Mouse (Mus musculus) embryonic facial prominence, embryonic 13.5 days (tissue): ENCODE results near the gene Commd7. TPM values are rescaled to one million over a fixed set of nuclear protein-coding genes. Genes with fewer than 3 reads are reported as not detected.

Experiments
- ATAC-seq: fragments of 200-750 bp; cut with Nextera tagmentation; 2 replicates; pipeline ENCODE4 v1.8.0; 2017; ENCODE audit warnings: low read depth; ENCODE audit not compliant: insufficient number of reproducible peaks, insufficient read depth, low FRiP score, low TSS enrichment
- H3K27ac ChIP-seq: fragments of 300-500 bp; sonication (generic); 2 replicates; pipeline ENCODE4 v1.5.1; 2015; ENCODE audit warnings: moderate library complexity, mild to moderate bottlenecking, inconsistent platforms
- H3K27me3 ChIP-seq: fragments of 300-500 bp; sonication (generic); 2 replicates; pipeline ENCODE4 v1.6.1; 2015; ENCODE audit warnings: mild to moderate bottlenecking, inconsistent platforms
- H3K36me3 ChIP-seq: fragments of 300-500 bp; sonication (generic); 2 replicates; pipeline ENCODE4 v1.6.1; 2015; ENCODE audit warnings: mild to moderate bottlenecking, inconsistent platforms
- H3K4me1 ChIP-seq: fragments of 300-500 bp; sonication (generic); 2 replicates; pipeline ENCODE4 v1.6.1; 2015; ENCODE audit warnings: inconsistent platforms
- H3K4me2 ChIP-seq: fragments of 300-500 bp; sonication (generic); 2 replicates; pipeline ENCODE4 v1.6.1; 2015; ENCODE audit warnings: moderate library complexity, mild to moderate bottlenecking, inconsistent platforms
- H3K4me3 ChIP-seq: fragments of 300-500 bp; sonication (generic); 2 replicates; pipeline ENCODE4 v1.5.1; 2015; ENCODE audit warnings: mild to moderate bottlenecking, inconsistent platforms
- H3K9ac ChIP-seq: fragments of 300-500 bp; sonication (generic); 2 replicates; pipeline ENCODE4 v1.6.1; 2015; ENCODE audit warnings: mild to moderate bottlenecking, inconsistent platforms
- H3K9me3 ChIP-seq: fragments of 300-500 bp; sonication (generic); 2 replicates; pipeline ENCODE4 v1.6.1; 2016; ENCODE audit warnings: inconsistent platforms
- WGBS: fragments of 180-500 bp; shearing (Covaris S2); methylation state at CpG from one replicate; pipeline ENCODE4 v1.1.7; 2015; ENCODE audit warnings: mixed read lengths; 5-methylcytosine and 5-hydroxymethylcytosine counted together
- polyA plus RNA-seq: library from polyadenylated mRNA; unstranded; fragments of >200 nt; fragmentation: Nextera tagmentation; extraction: Ambion mirVana; gene quantifications from 2 replicates; pipeline ENCODE4 v1.2.1, GENCODE M21; 2015

Gene Commd7
- polyA plus RNA-seq, 1 experiment from 2014 or later = 82.1 TPM

- Histone ChIP-seq H3K4me1 (no peaks in the 10 kb centered on the region), H3K4me2 (no peak overlapping the region), H3K9ac (no peak overlapping the region), H3K4me3 (no peak overlapping the region), H3K36me3 (no peaks in the 10 kb centered on the region), H3K9me3 (no peaks in the 10 kb centered on the region), H3K27me3 (no peaks in the 10 kb centered on the region), H3K27ac (no peak overlapping the region)
- 61% methylated on average over 16 of the region's 16 CpGs for WGBS
- ATAC-seq = no peak
Observed at GRCm38 (mm10) chr2:153600667-153601648, 31.6 kb downstream of the Commd7 start.

DNA sequence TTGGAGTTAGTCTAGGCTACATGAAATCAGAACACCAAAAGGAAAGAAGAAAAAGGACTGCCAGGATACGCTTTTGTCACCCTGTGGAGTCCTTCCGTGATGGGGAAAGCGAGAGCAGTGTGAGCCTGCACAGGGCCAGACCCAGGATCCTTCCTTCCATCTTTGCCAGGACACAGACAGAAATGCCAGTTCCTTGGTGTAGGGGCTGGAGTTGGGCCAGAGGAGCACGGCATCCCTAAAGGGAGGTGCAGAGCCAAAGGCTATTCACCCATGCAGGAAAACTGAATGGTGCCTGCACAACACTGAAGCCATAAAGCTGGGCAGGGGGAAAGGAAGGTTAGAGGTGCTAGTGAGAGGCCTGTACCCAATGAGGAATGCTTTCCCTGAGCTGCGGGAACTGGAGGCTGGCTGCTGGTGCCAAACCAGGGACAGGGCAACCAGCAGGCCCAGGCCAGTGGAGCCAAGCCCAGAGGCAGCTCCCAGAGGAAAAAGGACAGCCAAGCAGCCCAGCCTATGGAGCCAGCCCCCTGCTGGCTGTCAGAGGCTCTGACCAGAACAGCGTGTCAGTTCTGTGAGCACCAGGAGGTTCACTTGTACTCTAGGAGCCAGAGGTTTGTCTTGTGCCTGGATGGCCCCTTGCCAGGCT, 32.4 kb downstream of the Commd7 start:
- no peak overlapping the region for H3K4me2 ChIP-seq
- ATAC-seq = no peak
- H3K36me3 ChIP-seq = no peaks in the 10 kb centered on the region
- H3K9ac ChIP-seq = no peak overlapping the region
- no peak overlapping the region for H3K27ac ChIP-seq
- no peaks in the 10 kb centered on the region for H3K9me3 ChIP-seq
- H3K27me3 ChIP-seq = no peaks in the 10 kb centered on the region
- 61% methylated on average over 6 of the region's 6 CpGs for WGBS
- no peaks in the 10 kb centered on the region for H3K4me1 ChIP-seq
- H3K4me3 ChIP-seq = no peak overlapping the region

DNA sequence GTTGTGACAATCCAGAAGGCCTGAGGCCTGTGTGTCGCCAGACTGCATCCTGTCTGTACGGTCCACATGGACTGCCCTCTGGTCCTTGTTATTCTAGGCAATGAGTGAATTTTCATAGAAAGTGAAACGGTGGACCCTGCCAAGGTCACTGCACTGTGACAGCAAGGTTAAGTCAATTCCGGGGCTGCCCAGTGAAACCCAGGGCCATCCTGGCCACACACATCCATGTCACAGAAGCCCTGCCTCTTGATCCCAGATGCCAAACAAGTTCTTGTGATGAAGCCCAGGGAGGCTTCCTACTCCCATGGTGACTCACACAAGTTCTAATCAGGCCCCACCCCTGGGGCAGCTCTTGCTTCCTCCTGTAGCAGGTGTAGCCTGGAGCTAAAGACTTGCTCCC, 35.0 kb downstream of the Commd7 start:
- Histone ChIP-seq H3K9ac (no peak overlapping the region), H3K4me2 (no peak overlapping the region), H3K27ac (no peak overlapping the region), H3K36me3 (no peaks in the 10 kb centered on the region), H3K4me3 (no peak overlapping the region), H3K27me3 (no peaks in the 10 kb centered on the region), H3K9me3 (no peaks in the 10 kb centered on the region), H3K4me1 (0 out of 2 replicates have a peak, but pooled peaks cover 4% of the 10 kb centered on the region)
- WGBS = 73% methylated on average over 4 of the region's 4 CpGs
- ATAC-seq = 0 out of 2 replicates have a peak, but pooled peaks have one; percentile 6

DNA sequence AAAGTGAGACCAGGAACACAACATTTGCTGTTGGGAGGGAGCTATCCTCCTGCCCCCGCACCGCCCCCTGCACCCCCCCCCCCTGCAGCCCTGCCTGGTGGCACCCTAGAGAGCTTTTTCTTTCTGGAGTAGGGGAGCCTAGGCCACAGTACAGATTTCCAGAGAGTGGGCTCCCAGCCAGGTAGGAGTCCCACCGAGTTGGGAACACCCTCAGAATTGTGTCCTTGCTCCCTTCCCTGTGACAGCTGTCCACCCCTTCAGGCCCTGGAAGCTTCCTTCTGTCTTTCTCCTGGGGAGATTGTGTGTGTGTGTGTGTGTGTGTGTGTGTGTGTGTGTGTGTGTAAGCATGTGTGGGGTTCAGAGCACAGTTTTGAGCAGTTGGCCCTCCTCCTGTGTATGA, 35.6 kb downstream of the Commd7 start:
- Histone ChIP-seq H3K9ac (no peak overlapping the region), H3K27me3 (no peaks in the 10 kb centered on the region)
- WGBS = 70% methylated on average over 3 of the region's 3 CpGs

DNA sequence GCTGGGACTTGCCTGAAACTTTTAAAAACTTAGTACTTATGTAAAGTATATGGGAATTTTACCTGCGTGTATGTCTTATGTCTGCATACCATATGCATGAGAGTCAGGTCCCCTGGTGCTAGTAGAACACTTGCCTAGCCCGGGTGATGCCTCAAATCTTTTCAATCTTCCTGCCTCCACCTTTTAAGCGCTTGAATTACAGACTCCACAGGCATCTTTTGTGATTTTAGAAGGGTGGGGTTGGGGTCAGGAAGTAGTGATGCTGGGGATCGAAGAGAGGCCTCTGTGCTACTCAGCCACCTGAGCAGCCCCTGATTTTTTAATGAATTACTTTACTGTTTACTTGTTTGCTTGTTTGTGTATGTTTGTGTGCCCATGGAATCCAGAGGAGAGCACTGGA, 37.6 kb downstream of the Commd7 start:
- no peak overlapping the region for H3K9ac ChIP-seq
- no peak overlapping the region for H3K27ac ChIP-seq
- 45% methylated on average over 4 of the region's 4 CpGs for WGBS
- H3K4me1 ChIP-seq = 0 out of 2 replicates have a peak, but pooled peaks cover 4% of the 10 kb centered on the region
- no peaks in the 10 kb centered on the region for H3K36me3 ChIP-seq
- ATAC-seq = no peak
- no peak overlapping the region for H3K4me2 ChIP-seq
- no peaks in the 10 kb centered on the region for H3K27me3 ChIP-seq
- no peak overlapping the region for H3K4me3 ChIP-seq
- no peaks in the 10 kb centered on the region for H3K9me3 ChIP-seq

More for the DNA sequence above, 35.6 kb downstream of the Commd7 start:
- no peak overlapping the region for H3K4me3 ChIP-seq
- no peak overlapping the region for H3K4me2 ChIP-seq
- no peak overlapping the region for H3K27ac ChIP-seq
- no peak for ATAC-seq
- 0 out of 2 replicates have a peak, but pooled peaks cover 4% of the 10 kb centered on the region for H3K4me1 ChIP-seq
- H3K9me3 ChIP-seq = no peaks in the 10 kb centered on the region
- no peaks in the 10 kb centered on the region for H3K36me3 ChIP-seq

- no peak overlapping the region for H3K4me3 ChIP-seq
- H3K27me3 ChIP-seq = no peaks in the 10 kb centered on the region
- H3K9me3 ChIP-seq = no peaks in the 10 kb centered on the region
- ATAC-seq = no peak
- H3K4me1 ChIP-seq = 0 out of 2 replicates have a peak, but pooled peaks cover 4% of the 10 kb centered on the region
- H3K9ac ChIP-seq = no peak overlapping the region
- no peak overlapping the region for H3K4me2 ChIP-seq
- no peak overlapping the region for H3K27ac ChIP-seq
- WGBS = 46% methylated on average over 9 of the region's 9 CpGs
- H3K36me3 ChIP-seq = no peaks in the 10 kb centered on the region
Observed at GRCm38 (mm10) chr2:153593186-153593585, 39.4 kb downstream of the Commd7 start.

GRCm38 (mm10) chr2:153592056-153593014, 40.2 kb downstream of the Commd7 start:
- no peak overlapping the region for H3K9ac ChIP-seq
- H3K27ac ChIP-seq = no peak overlapping the region
- no peak overlapping the region for H3K4me2 ChIP-seq
- H3K4me3 ChIP-seq = no peak overlapping the region
- ATAC-seq = no peak
- H3K9me3 ChIP-seq = no peaks in the 10 kb centered on the region
- H3K36me3 ChIP-seq = no peaks in the 10 kb centered on the region
- H3K4me1 ChIP-seq = 0 out of 2 replicates have a peak, but pooled peaks cover 4% of the 10 kb centered on the region
- H3K27me3 ChIP-seq = no peaks in the 10 kb centered on the region
- 73% methylated on average over 8 of the region's 8 CpGs for WGBS

DNA sequence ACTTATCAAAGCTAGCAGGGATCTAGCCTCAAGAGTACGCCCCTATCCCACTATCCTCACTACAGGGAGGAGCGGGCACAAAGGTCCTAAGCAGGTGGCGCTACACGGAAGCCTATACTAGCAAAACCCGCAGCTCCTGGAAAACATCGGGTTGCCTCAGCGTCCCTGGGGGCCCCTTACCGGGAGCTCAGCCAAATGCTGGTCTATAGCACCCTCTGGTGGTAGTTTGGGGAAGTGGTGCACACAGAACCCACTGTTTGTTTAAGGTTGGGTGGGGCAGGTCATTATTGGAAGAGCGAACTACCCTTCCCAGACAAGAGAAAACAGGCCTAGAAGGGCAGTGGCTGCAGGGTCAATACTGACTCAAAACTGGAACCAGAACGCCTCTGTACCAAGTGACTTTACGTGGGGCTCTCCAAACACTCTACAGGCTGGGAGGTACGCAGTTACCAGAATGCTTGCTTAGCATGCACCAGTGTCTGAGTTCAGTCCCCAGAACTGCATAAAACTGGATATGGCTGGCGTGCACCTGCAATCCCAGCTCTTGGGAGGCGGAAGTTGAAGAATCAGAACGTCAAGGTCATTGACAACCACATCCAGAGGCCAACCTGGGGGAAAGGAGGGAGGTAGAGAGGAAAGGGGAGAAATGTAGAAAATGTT, 45.9 kb downstream of the Commd7 start:
- H3K4me2 ChIP-seq = peak overlapping the region; percentile 58
- 9% methylated on average over 15 of the region's 15 CpGs for WGBS
- H3K27ac ChIP-seq = no peak overlapping the region
- no peak overlapping the region for H3K9ac ChIP-seq
- H3K4me3 ChIP-seq = peak overlapping the region; percentile 20; the same call in 1 of the 2 replicates
- no peaks in the 10 kb centered on the region for H3K27me3 ChIP-seq
- peaks cover 14% of the 10 kb centered on the region for H3K4me1 ChIP-seq
- H3K36me3 ChIP-seq = no peaks in the 10 kb centered on the region
- no peaks in the 10 kb centered on the region for H3K9me3 ChIP-seq
- ATAC-seq = no peak

DNA sequence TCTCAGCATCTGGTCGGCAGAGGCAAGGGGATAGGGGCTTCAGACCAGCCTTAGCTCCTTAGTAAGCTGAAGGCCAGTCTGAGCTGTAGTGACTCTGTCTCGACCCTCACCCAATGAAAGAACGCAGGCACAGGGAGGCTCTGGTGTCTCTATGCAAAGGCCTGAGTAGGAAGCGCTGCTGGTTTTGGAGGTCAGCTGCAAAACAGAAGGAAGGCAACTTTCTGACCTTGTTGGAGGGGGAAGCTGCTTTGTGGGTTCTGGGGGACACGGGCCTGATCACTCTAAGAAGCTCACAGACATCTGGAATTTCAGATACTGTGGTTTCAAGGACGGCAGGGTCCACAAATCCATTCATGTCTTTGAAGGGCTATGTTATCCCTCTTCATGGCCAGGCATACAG, 46.6 kb downstream of the Commd7 start:
- ATAC-seq = no peak

DNA sequence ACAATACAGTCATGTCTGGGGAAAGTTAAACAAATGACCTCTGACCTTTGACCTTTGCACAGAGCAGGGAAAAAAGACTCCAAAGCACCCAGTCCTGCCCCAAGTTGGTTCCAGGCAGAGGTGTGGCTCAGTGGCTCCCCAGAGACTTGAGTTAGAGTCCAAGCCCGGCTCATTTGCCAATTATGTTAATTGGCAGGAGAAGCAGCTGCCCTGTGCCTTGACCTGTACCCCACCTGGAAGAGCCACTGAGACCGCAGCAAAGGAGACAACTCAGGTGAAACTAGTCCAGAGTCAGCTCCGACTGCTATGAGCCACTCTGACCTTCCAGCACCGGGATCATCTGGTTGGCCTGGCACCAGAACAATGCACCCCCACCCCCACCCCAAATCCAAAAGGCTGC, 48.2 kb downstream of the Commd7 start:
- H3K4me3 ChIP-seq = no peak overlapping the region
- no peak overlapping the region for H3K9ac ChIP-seq
- H3K36me3 ChIP-seq = no peaks in the 10 kb centered on the region
- WGBS = 50% methylated on average over 4 of the region's 4 CpGs
- H3K4me2 ChIP-seq = no peak overlapping the region
- peaks cover 14% of the 10 kb centered on the region for H3K4me1 ChIP-seq
- H3K27ac ChIP-seq = no peak overlapping the region
- no peaks in the 10 kb centered on the region for H3K27me3 ChIP-seq
- no peaks in the 10 kb centered on the region for H3K9me3 ChIP-seq
- ATAC-seq = no peak

More for the DNA sequence above, 46.6 kb downstream of the Commd7 start:
- H3K4me2 ChIP-seq = peak overlapping the region; percentile 58
- H3K9me3 ChIP-seq = no peaks in the 10 kb centered on the region
- 65% methylated on average over 6 of the region's 6 CpGs for WGBS
- H3K4me3 ChIP-seq = no peak overlapping the region
- H3K4me1 ChIP-seq = peaks cover 14% of the 10 kb centered on the region
- H3K9ac ChIP-seq = no peak overlapping the region
- H3K27ac ChIP-seq = no peak overlapping the region
- H3K36me3 ChIP-seq = no peaks in the 10 kb centered on the region
- no peaks in the 10 kb centered on the region for H3K27me3 ChIP-seq
